7 mouse cellular contexts compared by ENCODE assay signal in the genomic region with DNA sequence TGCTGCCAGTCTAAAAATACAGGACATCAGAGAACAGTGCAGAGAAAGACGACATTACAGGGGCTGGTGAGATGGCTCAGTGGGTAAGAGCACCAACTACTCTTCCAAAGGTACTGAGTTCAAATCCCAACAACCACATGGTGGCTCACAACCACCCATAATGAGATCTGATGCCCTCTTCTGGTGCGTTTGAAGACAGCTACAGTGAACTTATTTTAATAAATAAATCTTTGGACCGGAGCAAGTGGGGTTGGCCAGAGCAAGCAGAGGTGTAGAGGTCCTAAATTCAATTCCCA. TPM values are rescaled to one million over a fixed set of nuclear protein-coding genes. Genes with fewer than 3 reads are reported as not detected.
DNase-seq lines count a peak whose midpoint lies in the region; ATAC-seq and TF ChIP-seq lines count a peak whose summit lies in the region.
"Not testable (repeated sequence)": the region's sequence is repeated elsewhere in the genome, so short reads cannot be mapped to it uniquely, and the experiment has no call there.

No protein-coding gene starts in this region.

- not testable (repeated sequence) for DNase-seq in kidney, adult 2 months; liver, embryonic 11.5 days (ENCODE audit: low spot score); midbrain, embryonic 10.5 days (ENCODE audit: low spot score)

- peak overlapping the region; percentile 71 for H3K27ac ChIP-seq in brown adipose tissue, adult 24 weeks (replicated peaks; ENCODE audit: low read depth, low read length)
- H3K27ac ChIP-seq in forebrain, embryonic 12.5 days, result peak overlapping the region; percentile 93
- peak overlapping the region; percentile 90 for H3K27ac ChIP-seq in heart, embryonic 16.5 days (ENCODE audit: low read length)
- H3K27ac ChIP-seq in kidney, adult 2 months (ENCODE audit: insufficient read depth, low read depth, low read length), result peak overlapping the region; percentile 84; the same call in 1 of the 2 replicates
- H3K27ac ChIP-seq in liver, embryonic 11.5 days (ENCODE audit: low read depth, low read length), result peak overlapping the region; percentile 90
- H3K27ac ChIP-seq in midbrain, embryonic 10.5 days (replicated peaks), result peak overlapping the region; percentile 96
- peak overlapping the region; percentile 91 for H3K27ac ChIP-seq in neural tube, embryonic 15.5 days (replicated peaks)

- 0 out of 2 replicates have a peak, but pooled peaks have one; percentile 10 for TF ChIP-seq CTCF in kidney, adult 2 months (conservative IDR thresholded peaks at IDR 0.05; ENCODE audit: insufficient read depth, insufficient read length, low read depth, low read length)

- peak overlapping the region; percentile 87 for H3K4me2 ChIP-seq in forebrain, embryonic 12.5 days
- H3K4me2 ChIP-seq in heart, embryonic 16.5 days (ENCODE audit: low read depth, low read length), result peak overlapping the region; percentile 84
- peak overlapping the region; percentile 76 for H3K4me2 ChIP-seq in liver, embryonic 11.5 days
- H3K4me2 ChIP-seq in neural tube, embryonic 15.5 days, result peak overlapping the region; percentile 56

- H3K4me1 ChIP-seq in brown adipose tissue, adult 24 weeks (ENCODE audit: control insufficient read depth, insufficient read depth, insufficient read length, low read length); kidney, adult 2 months (ENCODE audit: control insufficient read depth, insufficient read depth, low read length): not testable (repeated sequence)
- H3K4me1 ChIP-seq in forebrain, embryonic 12.5 days, result peaks cover 32% of the 10 kb centered on the region
- H3K4me1 ChIP-seq in heart, embryonic 16.5 days (ENCODE audit: control insufficient read depth, insufficient read depth, low read length), result peaks cover 22% of the 10 kb centered on the region
- peaks cover 20% of the 10 kb centered on the region for H3K4me1 ChIP-seq in liver, embryonic 11.5 days (replicated peaks; ENCODE audit: control insufficient read depth, insufficient read depth, low read length)
- peaks cover 34% of the 10 kb centered on the region for H3K4me1 ChIP-seq in midbrain, embryonic 10.5 days
- peaks cover 35% of the 10 kb centered on the region for H3K4me1 ChIP-seq in neural tube, embryonic 15.5 days

- not testable (repeated sequence) for H3K27me3 ChIP-seq in forebrain, embryonic 12.5 days; heart, embryonic 16.5 days (ENCODE audit: control insufficient read depth, insufficient read depth, low read length); kidney, adult 2 months (replicated peaks; ENCODE audit: control insufficient read depth, insufficient read depth, low read length); liver, embryonic 11.5 days (replicated peaks; ENCODE audit: control insufficient read depth, insufficient read depth, low read length); midbrain, embryonic 10.5 days (ENCODE audit: low read depth, poor library complexity, severe bottlenecking); neural tube, embryonic 15.5 days (replicated peaks)

- not testable (repeated sequence) for H3K9ac ChIP-seq in forebrain, embryonic 12.5 days
- peak overlapping the region; percentile 77 for H3K9ac ChIP-seq in heart, embryonic 16.5 days (ENCODE audit: low read length)
- H3K9ac ChIP-seq in liver, embryonic 11.5 days (ENCODE audit: low read depth, low read length), result peak overlapping the region; percentile 74
- peak overlapping the region; percentile 46 for H3K9ac ChIP-seq in neural tube, embryonic 15.5 days (replicated peaks)

- not testable (repeated sequence) for ATAC-seq in forebrain, embryonic 12.5 days (ENCODE audit: low FRiP score); heart, embryonic 16.5 days (replicated peaks; ENCODE audit: extremely low read depth, insufficient read depth, low FRiP score); liver, embryonic 11.5 days (replicated peaks; ENCODE audit: low FRiP score); neural tube, embryonic 15.5 days (ENCODE audit: low FRiP score)

- not testable (repeated sequence) for H3K36me3 ChIP-seq in forebrain, embryonic 12.5 days (replicated peaks); heart, embryonic 16.5 days (ENCODE audit: control insufficient read depth, insufficient read depth); kidney, adult 2 months (ENCODE audit: control insufficient read depth, insufficient read depth, low read length); liver, embryonic 11.5 days (ENCODE audit: control insufficient read depth, insufficient read depth, low read length); neural tube, embryonic 15.5 days
- H3K36me3 ChIP-seq in midbrain, embryonic 10.5 days, result peaks cover 20% of the 10 kb centered on the region

- H3K4me3 ChIP-seq in brown adipose tissue, adult 24 weeks (ENCODE audit: insufficient read depth, low read depth, low read length), result peak overlapping the region; percentile 88
- H3K4me3 ChIP-seq in forebrain, embryonic 12.5 days (replicated peaks), result peak overlapping the region; percentile 83
- H3K4me3 ChIP-seq in heart, embryonic 16.5 days (ENCODE audit: low read length), result peak overlapping the region; percentile 66
- H3K4me3 ChIP-seq in kidney, adult 2 months (ENCODE audit: insufficient read depth, low read depth, low read length), result not testable (repeated sequence)
- peak overlapping the region; percentile 90 for H3K4me3 ChIP-seq in liver, embryonic 11.5 days (ENCODE audit: low read depth, low read length)
- peak overlapping the region; percentile 82 for H3K4me3 ChIP-seq in midbrain, embryonic 10.5 days
- H3K4me3 ChIP-seq in neural tube, embryonic 15.5 days (replicated peaks), result peak overlapping the region; percentile 76

- TF ChIP-seq POLR2A in kidney, adult 2 months (IDR thresholded peaks at IDR 0.05; ENCODE audit: low read depth, low read length), result not testable (repeated sequence)

- H3K9me3 ChIP-seq in forebrain, embryonic 12.5 days; heart, embryonic 16.5 days (replicated peaks; ENCODE audit: control insufficient read depth, low read length); liver, embryonic 11.5 days (ENCODE audit: control insufficient read depth, low read length); midbrain, embryonic 10.5 days (replicated peaks); neural tube, embryonic 15.5 days (replicated peaks): not testable (repeated sequence)

- 67% methylated on average over 3 of the region's 3 CpGs for WGBS in forebrain, embryonic 12.5 days
- WGBS in heart, embryonic 16.5 days, result 45% methylated on average over 3 of the region's 3 CpGs
- WGBS in kidney, adult 2 months, result 17% methylated on average over 3 of the region's 3 CpGs
- 54% methylated on average over 3 of the region's 3 CpGs for WGBS in liver, embryonic 11.5 days
- 64% methylated on average over 3 of the region's 3 CpGs for WGBS in midbrain, embryonic 10.5 days
- WGBS in neural tube, embryonic 15.5 days, result 59% methylated on average over 3 of the region's 3 CpGs

RNA-seq across cellular contexts. Expression of gene Tecr, which starts 12.8 kb away (rescaled TPM):
- 552 and 608 TPM in 2 replicates for polyA plus RNA-seq in brown adipose tissue, adult 24 weeks (2012; ENCODE audit: insufficient read depth, insufficient read length, missing spikeins)
- polyA plus RNA-seq in forebrain, embryonic 12.5 days (2016; fragmentation: Nextera tagmentation; extraction: Ambion mirVana), result 541 and 550 TPM in 2 replicates
- polyA plus RNA-seq in heart, embryonic 16.5 days (2015; fragmentation: Nextera tagmentation; extraction: Ambion mirVana), result 372 and 402 TPM in 2 replicates
- 793 and 827 TPM in 2 replicates for polyA plus RNA-seq in kidney, adult 2 months (2012; rRNA removed)
- 468 and 475 TPM in 2 replicates for polyA plus RNA-seq in liver, embryonic 11.5 days (2014; fragmentation: Nextera tagmentation; extraction: Ambion mirVana)
- 740 and 757 TPM in 2 replicates for polyA plus RNA-seq in midbrain, embryonic 10.5 days (2016; fragmentation: Nextera tagmentation; extraction: Ambion mirVana)
- polyA plus RNA-seq in neural tube, embryonic 15.5 days (2015; fragmentation: Nextera tagmentation; extraction: Ambion mirVana), result 1,464 and 1,650 TPM in 2 replicates

RNA-seq across cellular contexts. Expression of gene Dnajb1, which starts 13.0 kb away (rescaled TPM):
- 25.0 and 50.3 TPM in 2 replicates for polyA plus RNA-seq in brown adipose tissue, adult 24 weeks (2012; ENCODE audit: insufficient read depth, insufficient read length, missing spikeins)
- polyA plus RNA-seq in forebrain, embryonic 12.5 days (2016; fragmentation: Nextera tagmentation; extraction: Ambion mirVana), result 63.0 and 67.3 TPM in 2 replicates
- polyA plus RNA-seq in heart, embryonic 16.5 days (2015; fragmentation: Nextera tagmentation; extraction: Ambion mirVana), result 47.8 and 49.3 TPM in 2 replicates
- polyA plus RNA-seq in kidney, adult 2 months (2012; rRNA removed), result 32.2 and 33.2 TPM in 2 replicates
- polyA plus RNA-seq in liver, embryonic 11.5 days (2014; fragmentation: Nextera tagmentation; extraction: Ambion mirVana), result 75.9 and 77.1 TPM in 2 replicates
- 73.3 and 85.7 TPM in 2 replicates for polyA plus RNA-seq in midbrain, embryonic 10.5 days (2016; fragmentation: Nextera tagmentation; extraction: Ambion mirVana)
- polyA plus RNA-seq in neural tube, embryonic 15.5 days (2015; fragmentation: Nextera tagmentation; extraction: Ambion mirVana), result 57.9 and 63.1 TPM in 2 replicates

RNA-seq across cellular contexts. Expression of gene Ndufb7, which starts 28.5 kb away (rescaled TPM):
- polyA plus RNA-seq in brown adipose tissue, adult 24 weeks (2012; ENCODE audit: insufficient read depth, insufficient read length, missing spikeins), result 676 and 868 TPM in 2 replicates
- polyA plus RNA-seq in forebrain, embryonic 12.5 days (2016; fragmentation: Nextera tagmentation; extraction: Ambion mirVana), result 356 and 359 TPM in 2 replicates
- polyA plus RNA-seq in heart, embryonic 16.5 days (2015; fragmentation: Nextera tagmentation; extraction: Ambion mirVana), result 612 and 678 TPM in 2 replicates
- polyA plus RNA-seq in kidney, adult 2 months (2012; rRNA removed), result 704 and 720 TPM in 2 replicates
- polyA plus RNA-seq in liver, embryonic 11.5 days (2014; fragmentation: Nextera tagmentation; extraction: Ambion mirVana), result 321 and 354 TPM in 2 replicates
- 354 and 369 TPM in 2 replicates for polyA plus RNA-seq in midbrain, embryonic 10.5 days (2016; fragmentation: Nextera tagmentation; extraction: Ambion mirVana)
- 344 and 362 TPM in 2 replicates for polyA plus RNA-seq in neural tube, embryonic 15.5 days (2015; fragmentation: Nextera tagmentation; extraction: Ambion mirVana)

RNA-seq across cellular contexts. Expression of gene Gipc1, which starts 57.5 kb away (rescaled TPM):
- polyA plus RNA-seq in brown adipose tissue, adult 24 weeks (2012; ENCODE audit: insufficient read depth, insufficient read length, missing spikeins), result 20.8 and 21.2 TPM in 2 replicates
- polyA plus RNA-seq in forebrain, embryonic 12.5 days (2016; fragmentation: Nextera tagmentation; extraction: Ambion mirVana), result 201 and 214 TPM in 2 replicates
- polyA plus RNA-seq in heart, embryonic 16.5 days (2015; fragmentation: Nextera tagmentation; extraction: Ambion mirVana), result 135 and 146 TPM in 2 replicates
- polyA plus RNA-seq in kidney, adult 2 months (2012; rRNA removed), result 57.6 and 66.6 TPM in 2 replicates
- 113 and 114 TPM in 2 replicates for polyA plus RNA-seq in liver, embryonic 11.5 days (2014; fragmentation: Nextera tagmentation; extraction: Ambion mirVana)
- polyA plus RNA-seq in midbrain, embryonic 10.5 days (2016; fragmentation: Nextera tagmentation; extraction: Ambion mirVana), result 233 and 242 TPM in 2 replicates
- 116 and 118 TPM in 2 replicates for polyA plus RNA-seq in neural tube, embryonic 15.5 days (2015; fragmentation: Nextera tagmentation; extraction: Ambion mirVana)

RNA-seq across cellular contexts. Expression of gene Olfr370, which starts 59.4 kb away (rescaled TPM):
- polyA plus RNA-seq in brown adipose tissue, adult 24 weeks (2012; ENCODE audit: insufficient read depth, insufficient read length, missing spikeins), result not detected in 2 replicates
- polyA plus RNA-seq in forebrain, embryonic 12.5 days (2016; fragmentation: Nextera tagmentation; extraction: Ambion mirVana), result not detected in 2 replicates
- polyA plus RNA-seq in heart, embryonic 16.5 days (2015; fragmentation: Nextera tagmentation; extraction: Ambion mirVana), result not detected in 2 replicates
- polyA plus RNA-seq in kidney, adult 2 months (2012; rRNA removed), result not detected in 2 replicates
- polyA plus RNA-seq in liver, embryonic 11.5 days (2014; fragmentation: Nextera tagmentation; extraction: Ambion mirVana), result not detected in 2 replicates
- polyA plus RNA-seq in midbrain, embryonic 10.5 days (2016; fragmentation: Nextera tagmentation; extraction: Ambion mirVana), result not detected in 2 replicates
- polyA plus RNA-seq in neural tube, embryonic 15.5 days (2015; fragmentation: Nextera tagmentation; extraction: Ambion mirVana), result not detected in 2 replicates
